Mouse (Mus musculus): ENCODE results near the gene H2-T22.
"Not testable (repeated sequence)": the region's sequence is repeated elsewhere in the genome, so short reads cannot be mapped to it uniquely, and the experiment has no call there.

Gene H2-T22

DNA sequence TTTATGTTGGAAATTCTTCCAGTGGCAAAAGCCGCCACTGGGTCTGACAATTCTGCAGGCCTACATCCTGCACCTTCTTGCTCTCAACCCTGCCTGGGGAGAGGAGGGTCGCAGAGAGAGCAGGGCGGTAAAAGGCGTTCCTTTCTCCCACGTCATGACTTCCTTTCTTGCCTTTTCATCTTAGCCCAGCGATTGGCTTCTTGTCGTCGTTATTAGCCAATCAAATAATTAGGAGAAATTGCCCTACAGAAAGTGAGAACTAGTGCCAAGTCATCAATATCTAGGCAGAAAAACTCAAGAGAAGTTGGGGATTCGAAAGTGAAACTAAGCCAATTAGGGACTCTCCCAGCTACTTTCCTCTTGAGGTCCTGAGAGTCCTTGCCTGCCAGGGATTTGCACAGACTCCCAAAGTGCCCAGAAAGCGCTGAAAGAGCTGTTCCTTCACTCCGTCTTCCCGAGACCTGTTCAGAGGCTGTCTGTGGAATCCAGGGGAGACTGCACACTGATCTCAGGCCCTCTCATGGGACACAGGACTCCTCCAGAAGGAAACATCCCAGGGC lies at the start of gene H2-T22, which contains the start of gene Gm6034:
H2-T22 (minus strand) TSS at position 138 of the 560 bp plus-strand sequence.
Gm6034 (plus strand) TSS at position 352 of the 560 bp plus-strand sequence.
- DNase-seq = peak; percentile 86 to 91

DNA sequence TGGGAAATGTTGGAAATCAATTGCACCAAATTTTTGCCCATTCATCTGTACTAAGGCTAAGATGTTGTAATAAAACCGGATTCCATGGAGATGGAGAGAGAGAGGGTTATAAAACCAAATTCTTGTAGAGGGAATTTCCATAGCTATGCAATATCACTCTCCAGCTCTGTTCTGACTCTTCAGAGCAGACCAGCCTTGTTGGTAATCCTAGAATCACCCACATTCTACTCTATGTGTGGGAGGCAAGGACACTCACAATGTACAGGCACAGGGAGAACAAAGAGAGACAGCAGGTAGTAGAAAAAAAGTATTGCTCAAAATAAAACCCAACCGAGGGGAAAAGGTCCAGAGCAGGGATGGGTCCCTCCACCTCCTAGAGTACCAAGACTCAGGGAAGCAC lies 49.4 kb upstream of the H2-T22 start:
- DNase-seq = not testable (repeated sequence)

DNA sequence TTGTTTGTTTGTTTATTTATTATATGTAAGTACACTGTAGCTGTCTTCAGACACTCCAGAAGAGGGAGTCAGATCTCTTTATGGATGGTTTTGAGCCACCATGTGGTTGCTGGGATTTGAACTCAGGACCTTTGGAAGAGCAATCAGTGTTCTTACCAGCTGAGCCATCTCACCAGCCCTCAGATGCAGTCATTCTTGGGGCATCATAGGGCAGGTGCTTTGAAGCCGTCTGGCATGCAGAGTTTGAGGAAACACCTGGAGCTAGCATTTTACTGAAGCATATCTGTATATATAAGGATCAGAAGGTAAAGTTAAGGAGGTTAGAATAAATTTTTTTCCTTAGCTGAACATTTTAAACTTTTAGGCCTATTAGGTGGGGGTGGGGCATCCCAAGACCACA lies 43.4 kb upstream of the H2-T22 start:
- not testable (repeated sequence) for DNase-seq

DNA sequence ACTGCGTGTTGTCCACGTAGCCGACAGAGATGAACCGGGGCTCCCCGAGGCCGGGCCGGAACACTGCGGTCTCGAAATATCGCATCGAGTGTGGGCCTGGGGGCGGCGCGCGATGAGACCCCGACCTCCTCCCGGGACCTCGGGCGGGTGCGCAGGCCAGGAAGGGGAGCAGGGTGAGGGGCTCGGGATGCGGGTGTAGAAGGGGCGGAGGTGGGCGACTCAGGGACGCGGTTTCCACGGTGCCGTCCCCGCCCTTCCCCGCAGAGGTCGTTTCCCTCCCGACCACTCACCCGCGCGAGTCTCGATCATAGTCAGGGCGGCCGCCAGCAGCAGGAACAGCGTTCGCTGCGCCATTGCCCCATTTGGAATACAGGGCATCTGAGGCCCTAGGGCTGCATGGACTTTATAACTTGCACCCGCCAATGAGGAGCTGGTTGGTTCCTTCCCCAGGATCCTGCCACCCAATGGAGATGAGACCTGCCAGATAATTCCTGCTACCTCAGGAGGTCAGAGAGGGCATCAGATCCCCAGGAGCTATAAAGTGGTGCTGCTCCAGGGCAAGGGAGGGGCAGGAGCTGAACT lies 41.4 kb upstream of the H2-T22 start:
- DNase-seq = no peak

DNA sequence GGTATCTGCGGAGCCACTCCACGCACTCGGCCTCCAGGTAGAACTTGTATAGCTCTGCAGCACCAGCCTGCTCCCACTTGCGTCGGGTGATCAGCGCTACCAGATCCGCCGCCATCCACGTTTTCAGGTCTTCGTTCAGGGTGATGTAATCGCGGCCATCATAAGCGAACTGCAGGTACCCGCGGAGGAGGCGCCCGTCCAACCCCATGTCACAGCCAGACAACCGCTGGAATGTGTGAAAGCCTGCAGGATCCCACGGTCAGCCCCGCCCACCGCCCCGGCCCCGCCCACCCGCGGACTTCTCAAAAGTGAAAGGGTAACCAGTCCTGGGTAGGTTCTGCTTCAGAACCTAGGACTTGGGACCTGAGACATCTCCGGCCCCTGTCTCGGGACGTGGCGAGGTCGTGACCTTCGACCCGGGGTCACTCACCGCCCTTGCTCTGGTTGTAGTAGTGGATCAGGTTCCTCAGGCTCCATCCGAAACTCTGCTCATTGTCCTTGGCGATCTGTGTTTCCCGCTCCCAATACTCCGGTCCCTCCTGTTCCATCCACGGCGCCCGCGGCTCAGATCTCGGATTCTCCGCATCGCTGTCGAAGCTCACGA lies 40.8 kb upstream of the H2-T22 start:
- DNase-seq = peak; percentile 55 to 67

DNA sequence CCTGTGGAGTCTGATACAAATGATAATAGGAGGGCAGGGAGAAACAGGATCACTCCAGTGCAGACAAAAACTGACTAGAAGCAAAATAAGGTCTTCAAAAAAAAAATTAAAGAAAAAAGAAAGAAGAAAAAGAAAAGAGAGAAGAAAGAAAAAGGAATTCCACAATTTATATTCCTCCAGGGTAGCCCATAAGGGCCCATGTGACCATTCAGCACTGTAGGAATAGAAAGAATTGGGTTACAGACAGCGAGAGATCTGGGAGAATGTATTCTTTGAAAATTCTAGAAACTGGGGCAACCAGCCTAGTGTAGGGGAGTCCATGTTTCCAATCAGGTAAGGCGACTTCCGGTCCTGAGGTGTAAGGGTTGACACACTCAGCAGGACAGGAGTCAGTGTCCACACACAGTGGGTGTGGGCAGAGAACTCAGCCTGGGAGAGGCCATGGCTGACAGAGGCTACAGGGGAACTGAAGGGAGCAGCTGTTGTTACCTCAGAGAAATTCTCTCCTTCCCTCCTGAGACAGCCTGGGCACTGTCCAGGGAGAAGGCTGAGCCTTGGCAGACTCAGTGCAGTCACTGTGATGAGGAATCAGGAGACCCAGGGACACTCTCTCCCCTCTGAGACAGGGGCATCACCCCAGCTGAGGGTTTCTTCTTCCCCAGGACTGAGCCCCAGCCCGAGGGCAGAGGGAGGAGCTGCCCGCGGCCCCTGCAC lies 40.1 kb upstream of the H2-T22 start:
- DNase-seq = not testable (repeated sequence)

DNA sequence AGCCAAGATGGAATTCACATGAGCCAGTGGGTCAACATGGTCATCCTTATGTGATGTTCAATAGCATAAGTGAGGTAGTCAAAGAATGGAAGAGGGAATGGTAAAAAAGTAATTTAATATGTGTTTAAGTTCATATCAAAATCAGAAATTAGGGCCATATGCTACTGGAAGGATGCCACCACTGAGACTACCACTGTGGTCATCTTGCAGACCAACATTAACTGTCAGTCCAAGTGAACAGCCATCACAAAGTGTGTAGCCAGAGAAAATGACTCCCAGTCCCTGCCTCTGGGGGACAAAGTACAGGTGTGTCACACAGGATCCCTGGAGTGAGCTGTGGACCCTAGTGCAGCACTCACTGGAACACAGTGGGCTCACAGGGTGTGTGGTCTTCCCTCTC lies 39.4 kb upstream of the H2-T22 start:
- not testable (repeated sequence) for DNase-seq

DNA sequence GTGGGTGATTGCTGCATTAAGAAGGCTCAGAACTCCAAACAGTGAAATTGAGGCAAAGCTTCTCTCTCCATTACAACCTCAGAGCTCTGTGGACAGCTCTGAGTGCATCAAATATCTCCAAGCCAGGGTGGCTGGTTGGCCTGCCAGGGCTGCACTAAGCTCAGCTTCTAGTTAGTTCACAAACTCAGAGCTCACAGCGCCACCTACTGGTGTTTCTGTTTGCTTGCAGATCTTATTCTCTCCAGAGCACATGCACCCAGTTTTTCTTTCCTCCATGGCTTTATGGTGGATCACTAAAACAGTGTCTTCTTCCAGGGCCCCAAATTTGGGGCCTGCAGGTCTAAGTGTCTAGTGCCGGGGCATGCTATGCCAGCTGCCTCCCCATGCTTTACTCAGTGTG lies 18.3 kb upstream of the H2-T22 start:
- DNase-seq = peak; percentile 81 to 87

DNA sequence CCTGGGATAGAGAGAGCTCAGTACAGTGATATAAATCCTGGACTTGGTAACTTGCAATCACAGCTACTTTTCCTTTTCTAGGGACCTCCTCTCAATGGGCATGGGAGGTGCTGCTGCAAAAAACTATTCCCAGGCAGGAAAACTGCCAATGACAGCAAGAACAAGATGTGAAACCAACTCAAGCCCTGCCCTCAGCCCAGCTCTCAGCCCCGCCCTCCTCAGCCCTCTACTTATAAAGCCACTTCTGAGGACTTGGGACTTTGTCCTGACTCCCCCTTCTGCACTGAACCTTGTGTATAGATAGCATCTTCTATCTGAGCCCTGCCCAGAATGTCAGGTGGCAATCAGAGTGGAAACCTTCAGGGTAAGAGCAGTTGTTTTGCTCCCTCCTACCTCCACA lies 15.8 kb upstream of the H2-T22 start, which contains the start of gene Gm11127:
Gm11127 (minus strand) TSS at position 10 of the 400 bp plus-strand sequence.
- DNase-seq = not testable (repeated sequence)

DNA sequence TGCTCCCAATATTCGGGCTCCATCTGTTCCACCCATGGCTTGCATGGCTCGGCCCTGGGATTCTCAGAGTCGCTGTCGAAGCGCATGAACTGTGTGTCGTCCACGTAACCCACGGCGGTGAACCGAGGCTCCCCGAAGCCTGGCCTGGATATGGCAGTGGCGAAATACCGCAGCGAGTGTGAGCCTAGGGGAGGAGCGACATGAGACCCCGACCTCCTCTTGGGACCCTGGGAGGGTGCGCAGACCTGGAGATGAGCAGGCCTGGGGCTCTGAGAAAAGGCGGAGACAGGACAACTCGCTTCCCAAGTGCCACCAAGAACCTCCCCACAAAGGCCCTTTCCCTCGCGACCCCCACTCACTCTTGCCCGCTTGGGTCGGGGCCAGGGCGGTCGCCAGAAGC lies 15.4 kb upstream of the H2-T22 start:
- not testable (repeated sequence) for DNase-seq

DNA sequence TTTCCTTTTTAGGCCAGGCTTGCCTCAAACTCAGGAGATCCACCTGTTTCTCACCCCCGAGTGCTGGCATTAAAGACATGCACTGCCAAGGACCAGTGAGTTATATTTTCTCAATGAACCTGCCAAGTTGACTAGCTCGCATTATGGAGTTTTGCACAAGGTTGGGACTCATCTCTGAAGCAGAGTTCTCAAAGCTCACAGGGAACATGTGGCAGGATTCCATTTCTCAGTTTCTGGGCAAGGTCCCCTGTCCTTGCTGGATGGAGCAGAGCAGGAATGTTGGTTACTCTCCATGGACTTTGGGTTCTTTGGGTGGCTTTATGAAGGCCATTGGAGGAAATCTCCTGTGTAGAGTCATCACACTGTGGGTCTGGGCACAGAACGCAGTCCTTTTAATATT lies 739 bp upstream of the H2-T22 start:
- no peak for DNase-seq

DNA sequence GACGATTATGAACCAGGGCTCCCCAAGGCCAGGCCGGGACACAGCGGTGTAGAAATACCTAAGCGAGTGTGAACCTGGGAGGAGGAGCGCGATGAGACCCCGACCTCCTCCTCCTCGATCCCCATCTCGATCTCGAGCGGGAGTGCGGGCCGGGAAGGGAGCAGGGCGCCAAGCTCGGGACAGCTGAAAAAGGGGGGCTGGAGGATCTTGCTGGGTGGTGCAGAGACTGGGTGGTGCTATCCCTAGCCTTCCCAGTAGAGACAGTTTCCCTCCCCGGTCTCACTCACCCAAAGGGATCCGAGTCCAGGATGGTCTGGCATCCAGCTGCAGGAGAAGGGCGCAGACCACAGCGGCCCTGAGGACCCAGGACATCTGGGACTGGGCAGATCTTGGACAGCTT lies 492 bp downstream of the H2-T22 start:
- peak in 1 of 2 experiments; percentile 21 for DNase-seq

DNA sequence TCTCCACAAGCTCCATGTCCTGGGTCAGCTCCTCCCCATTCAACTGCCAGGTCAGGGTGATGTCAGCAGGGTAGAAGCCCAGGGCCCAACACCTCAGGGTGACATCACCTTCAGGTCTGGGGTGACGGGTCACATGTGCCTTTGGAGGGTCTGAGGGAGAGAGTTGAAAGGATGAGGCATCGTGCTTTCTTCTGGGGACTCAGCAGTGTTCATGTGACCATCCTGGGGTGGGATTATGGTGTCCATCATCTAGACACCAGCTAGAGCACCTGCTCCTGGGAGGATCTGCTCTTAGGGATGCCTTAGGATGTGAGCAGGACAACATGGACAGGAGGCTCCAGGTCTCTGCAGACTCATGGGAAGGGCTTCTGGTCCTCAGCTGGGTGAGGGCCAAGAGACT lies 1.9 kb downstream of the H2-T22 start:
- not testable (repeated sequence) for DNase-seq

DNA sequence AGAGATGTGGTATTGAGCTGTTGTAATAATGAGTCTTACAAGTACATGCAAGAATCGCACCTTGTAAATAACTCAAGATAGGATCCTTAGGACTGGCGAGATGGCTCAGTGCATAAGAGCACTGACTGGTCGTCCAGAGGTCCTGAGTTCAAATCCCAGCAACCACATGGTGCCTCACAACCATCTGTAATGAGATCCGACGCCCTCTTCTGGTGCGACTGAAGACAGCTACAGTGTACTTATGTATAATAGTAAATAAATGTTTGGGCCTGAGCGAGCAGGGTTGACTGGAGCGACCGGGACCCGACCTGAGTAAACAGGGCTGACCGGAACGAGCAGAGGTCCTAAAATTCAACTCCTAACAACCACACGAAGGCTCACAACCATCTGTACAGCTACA lies 6.4 kb downstream of the H2-T22 start:
- not testable (repeated sequence) for DNase-seq

DNA sequence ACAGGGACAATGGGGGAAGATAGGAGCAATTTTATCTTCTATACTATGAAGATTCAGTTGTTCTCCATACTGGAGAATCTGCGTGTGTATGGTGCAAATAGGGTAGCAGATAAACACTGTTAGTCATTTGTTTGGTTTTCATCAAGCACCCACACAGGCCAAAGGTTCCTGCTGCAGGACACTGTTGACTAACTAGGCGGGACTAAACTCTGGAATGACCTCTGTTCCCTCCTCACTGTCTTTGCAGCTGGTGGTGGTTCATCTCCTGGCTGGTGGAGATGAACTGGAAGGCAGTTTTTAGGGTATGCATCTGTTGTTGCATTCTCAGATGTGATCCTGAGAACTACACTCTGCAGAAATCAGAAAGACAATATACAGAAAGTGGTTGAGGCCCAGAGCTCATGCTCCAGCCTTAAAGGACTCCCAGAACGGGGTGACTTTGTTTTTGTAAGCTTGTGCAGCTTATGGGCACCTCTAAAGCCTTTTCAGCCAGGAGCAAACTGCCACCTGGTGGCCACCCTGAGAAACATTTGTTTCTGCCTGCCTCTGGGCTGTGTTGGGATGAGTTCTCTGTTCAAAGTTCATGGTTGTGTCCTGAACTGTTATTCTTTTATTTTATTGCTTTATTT lies 7.4 kb downstream of the H2-T22 start:
- DNase-seq = peak; percentile 64 to 65

DNA sequence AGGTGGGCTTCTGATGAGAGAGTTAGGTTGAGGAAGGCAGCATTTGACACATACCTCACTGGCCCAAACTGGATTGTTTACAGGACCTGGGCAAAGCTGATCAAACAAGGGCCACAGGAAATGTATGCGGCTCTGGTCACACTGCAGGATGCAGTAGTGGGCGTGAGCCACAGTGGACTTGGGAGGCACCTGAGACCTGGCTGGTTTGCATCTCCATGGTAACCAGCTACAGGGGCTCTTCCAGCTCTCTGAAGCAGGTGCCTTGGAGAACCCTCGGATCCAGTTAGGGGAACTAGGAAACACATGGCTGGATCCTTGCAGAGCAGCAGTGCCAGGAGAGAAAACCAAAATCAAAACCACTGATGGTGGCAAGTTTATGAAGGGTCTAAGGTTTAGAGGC lies 8.0 kb downstream of the H2-T22 start:
- not testable (repeated sequence) for DNase-seq

DNA sequence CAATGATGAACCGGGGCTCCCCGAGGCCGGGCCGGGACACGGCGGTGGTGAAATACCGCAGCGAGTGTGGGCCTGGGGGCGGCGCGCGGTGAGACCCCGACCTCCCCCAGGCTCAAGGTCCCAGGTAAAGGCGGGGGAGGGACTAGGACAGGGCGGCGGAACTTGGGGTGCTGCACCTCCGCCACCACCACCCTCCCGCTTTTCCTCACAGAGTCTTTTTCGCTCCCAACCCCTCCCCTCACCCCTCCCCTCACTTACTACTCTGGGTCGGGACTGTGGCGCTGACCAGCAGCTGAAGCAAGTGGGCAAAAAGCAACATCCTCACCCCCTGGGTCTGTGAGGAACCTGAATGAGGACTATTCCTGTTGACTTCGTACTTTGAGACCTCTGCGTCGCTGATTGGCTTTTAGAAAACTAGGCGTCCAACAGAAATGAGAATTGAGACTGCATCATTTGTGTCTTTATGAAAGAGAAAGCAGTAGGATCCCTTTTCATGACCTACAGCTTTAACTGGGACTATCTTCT lies 10.1 kb downstream of the H2-T22 start, which contains the start of gene H2-T23:
H2-T23 (minus strand) TSS at position 505 of the 525 bp plus-strand sequence.
- peak; percentile 68 to 73 for DNase-seq

DNA sequence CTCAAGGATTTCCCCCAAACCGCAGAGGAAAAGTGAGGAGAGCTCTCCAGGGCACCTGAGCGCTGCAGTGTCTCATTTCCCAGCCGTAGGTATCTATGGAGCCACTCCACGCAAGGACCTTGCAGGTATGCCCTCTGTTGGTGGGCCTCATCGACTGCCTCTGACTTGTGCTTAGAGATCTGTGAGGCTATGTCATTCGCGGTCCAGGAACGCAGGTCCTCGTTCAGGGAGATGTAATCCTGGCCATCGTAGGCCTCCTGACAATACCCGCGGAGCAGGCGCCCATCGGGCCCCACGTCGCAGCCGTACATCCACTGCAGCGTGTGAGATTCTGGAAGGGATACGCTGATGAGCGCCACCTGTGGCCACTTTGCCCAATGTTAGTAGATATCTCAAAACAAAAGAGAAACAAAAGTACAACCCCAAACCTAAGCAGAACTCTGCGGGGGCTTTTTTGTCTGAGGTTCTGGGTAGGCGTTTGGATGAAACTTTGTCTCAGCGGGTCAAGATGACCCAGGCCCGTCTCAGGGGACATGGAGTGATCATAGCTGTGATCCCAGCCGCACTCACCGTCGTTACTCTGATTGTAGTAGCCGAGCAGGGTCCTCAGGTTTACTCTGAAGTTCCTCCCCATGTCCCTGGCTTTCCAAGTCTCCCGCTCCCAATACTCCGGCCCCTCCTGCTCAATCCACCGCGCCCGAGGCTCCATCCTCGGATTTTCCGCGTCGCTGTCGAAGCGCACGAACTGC lies 10.8 kb downstream of the H2-T22 start:
- peak; percentile 64 to 71 for DNase-seq

DNA sequence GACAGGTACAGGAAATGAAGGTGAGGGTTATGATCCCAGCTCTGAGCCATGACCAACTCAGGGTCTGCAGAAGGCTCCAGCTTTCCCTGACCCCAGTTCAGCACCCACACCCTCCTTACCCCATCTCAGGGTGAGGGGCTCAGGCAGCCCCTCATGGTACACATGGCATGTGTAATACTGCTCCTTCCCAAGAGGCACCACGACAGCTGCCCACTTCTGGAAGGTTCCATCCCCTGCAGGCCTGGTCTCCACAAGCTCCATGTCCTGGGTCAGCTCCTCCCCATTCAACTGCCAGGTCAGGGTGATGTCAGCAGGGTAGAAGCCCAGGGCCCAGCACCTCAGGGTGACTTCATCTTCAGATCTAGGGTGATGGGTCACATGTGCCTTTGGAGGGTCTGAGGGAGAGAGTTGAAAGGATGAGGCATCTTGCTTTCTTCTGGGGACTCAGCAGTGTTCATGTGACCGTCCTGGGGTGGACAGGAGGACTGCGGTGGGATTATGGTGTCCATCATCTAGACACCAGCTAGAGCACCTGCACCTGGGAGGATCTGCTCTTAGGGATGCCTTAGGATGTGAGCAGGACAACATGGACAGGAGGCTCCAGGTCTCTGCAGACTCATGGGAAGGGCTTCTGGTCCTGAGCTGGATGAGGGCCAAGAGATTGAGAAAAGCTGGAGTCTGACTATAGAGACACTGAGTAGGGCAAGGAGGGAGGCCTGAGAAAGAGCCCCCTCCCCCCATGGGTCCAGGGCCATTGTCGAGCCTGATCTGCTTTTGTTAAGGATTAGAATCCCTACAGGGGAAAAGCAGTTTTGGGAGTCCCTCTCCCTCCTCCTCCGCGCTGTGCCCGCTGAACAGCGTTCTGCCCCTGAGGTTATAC lies 11.6 kb downstream of the H2-T22 start:
- DNase-seq = not testable (repeated sequence)

DNA sequence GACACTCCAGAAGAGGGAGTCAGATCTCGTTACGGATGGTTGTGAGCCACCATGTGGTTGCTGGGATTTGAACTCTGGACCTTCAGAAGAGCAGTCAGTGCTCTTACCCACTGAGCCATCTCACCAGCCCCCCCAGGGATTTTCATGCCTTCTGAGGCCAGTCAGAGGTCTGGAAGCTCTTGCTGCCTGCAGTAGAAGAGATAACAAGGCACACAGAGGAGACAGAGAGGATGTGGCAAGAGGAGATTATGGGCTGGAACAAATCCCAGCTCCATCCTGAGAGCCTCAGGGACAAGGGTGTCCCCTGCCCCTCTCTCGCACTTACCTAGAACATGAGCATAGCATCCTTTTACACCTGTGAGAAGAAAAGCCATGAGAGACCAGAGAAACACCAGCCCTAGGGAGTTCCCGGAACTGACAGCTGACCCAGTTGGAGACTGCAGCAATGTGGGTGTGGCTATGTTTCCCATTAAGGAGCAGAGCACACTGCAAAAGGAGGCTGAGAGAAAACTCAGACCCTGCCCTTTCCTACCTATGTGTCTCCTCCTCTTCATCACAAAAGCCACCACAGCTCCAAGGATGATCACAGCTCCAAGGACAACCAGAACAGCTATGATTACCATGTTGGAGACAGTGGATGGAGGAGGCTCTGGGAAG lies 12.4 kb downstream of the H2-T22 start:
- DNase-seq = peak in 1 of 2 experiments; percentile 36
